In the genomic region with DNA sequence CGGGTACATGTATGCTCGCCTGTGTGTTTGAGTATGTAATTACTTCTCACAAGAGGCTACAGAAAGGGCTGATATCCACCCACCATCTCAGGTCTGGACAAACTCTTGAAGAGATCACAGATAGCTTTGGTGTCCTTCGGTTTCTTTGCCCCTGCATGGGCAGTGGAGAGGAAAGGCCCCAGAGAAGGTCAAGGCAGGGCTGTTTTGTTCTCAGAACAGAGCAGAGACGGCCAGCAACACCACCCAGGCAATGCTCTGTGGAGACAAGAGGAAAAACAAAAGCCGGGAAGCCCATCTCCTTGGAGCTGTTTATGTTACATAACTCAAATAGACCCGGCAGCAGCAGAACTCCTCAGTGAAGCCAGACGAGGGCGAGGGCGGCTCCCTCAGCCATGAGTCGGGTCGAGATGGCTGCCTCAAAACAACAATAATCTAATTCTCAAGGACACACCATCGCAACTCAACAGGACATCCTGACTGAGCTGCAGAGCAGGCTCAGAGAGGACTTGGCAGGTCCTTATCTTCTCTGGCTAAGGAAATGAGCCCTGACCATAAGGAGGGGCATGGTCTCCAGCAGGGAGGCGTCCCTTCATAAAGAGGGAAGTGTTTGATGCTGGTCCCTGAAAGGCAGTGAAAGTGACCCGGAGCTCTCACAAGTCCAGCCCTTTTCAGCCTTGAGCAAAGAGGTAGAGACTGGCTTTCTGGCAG, we compare ENCODE assay signal across 9 mouse cellular contexts. TPM values are rescaled to one million over a fixed set of nuclear protein-coding genes. Genes with fewer than 3 reads are reported as not detected.
DNase-seq lines count a peak whose midpoint lies in the region; ATAC-seq lines count a peak whose summit lies in the region.
"Had no signal": no experiment of that assay in that cellular context is flagged by ENCODE, and none has a peak within 500 bp of the region (broad histone marks: within the 10 kb centered on the region; RNA-seq: fewer than 3 reads in every experiment).

No protein-coding gene starts in this region.

- no peaks in the 10 kb centered on the region for H3K4me1 ChIP-seq in hindbrain, embryonic 11.5 days (replicated peaks; ENCODE audit: control insufficient read depth, insufficient read depth, low read length)
- H3K4me1 ChIP-seq in hindbrain, embryonic 14.5 days (replicated peaks; ENCODE audit: control insufficient read depth, insufficient read depth, low read length), result no peaks in the 10 kb centered on the region
- H3K4me1 ChIP-seq in brown adipose tissue, adult 24 weeks (ENCODE audit: control insufficient read depth, insufficient read depth, insufficient read length, low read length), result peaks cover 42% of the 10 kb centered on the region
- peaks cover 11% of the 10 kb centered on the region for H3K4me1 ChIP-seq in liver, embryonic 12.5 days
- peaks cover 25% of the 10 kb centered on the region for H3K4me1 ChIP-seq in stomach, embryonic 14.5 days (ENCODE audit: control insufficient read depth, insufficient read depth, low read length)

- peak overlapping the region; percentile 13; the same call in 1 of the 2 replicates for H3K27ac ChIP-seq in hindbrain, embryonic 11.5 days (ENCODE audit: low read depth, low read length)
- no peak overlapping the region for H3K27ac ChIP-seq in hindbrain, embryonic 14.5 days
- H3K27ac ChIP-seq in brown adipose tissue, adult 24 weeks (replicated peaks; ENCODE audit: low read depth, low read length), result peak overlapping the region; percentile 95
- peak overlapping the region; percentile 46 for H3K27ac ChIP-seq in liver, embryonic 12.5 days
- H3K27ac ChIP-seq in stomach, embryonic 14.5 days (ENCODE audit: low read length), result peak overlapping the region; percentile 76; the same call in 1 of the 2 replicates
- H3K27ac ChIP-seq: neural tube, embryonic 13.5 days had no signal

- no peak for ATAC-seq in hindbrain, embryonic 11.5 days (ENCODE audit: low FRiP score)
- ATAC-seq in hindbrain, embryonic 14.5 days (ENCODE audit: low FRiP score), result no peak
- peak; percentile 65 for ATAC-seq in liver, embryonic 12.5 days
- ATAC-seq in stomach, embryonic 14.5 days (ENCODE audit: insufficient number of reproducible peaks, insufficient read depth, low FRiP score, low read depth), result no peak

- no peaks in the 10 kb centered on the region for H3K36me3 ChIP-seq in hindbrain, embryonic 11.5 days (ENCODE audit: control insufficient read depth, insufficient read depth, low read length)
- H3K36me3 ChIP-seq in hindbrain, embryonic 14.5 days (replicated peaks; ENCODE audit: control insufficient read depth, insufficient read depth), result no peaks in the 10 kb centered on the region
- no peaks in the 10 kb centered on the region for H3K36me3 ChIP-seq in liver, embryonic 12.5 days
- H3K36me3 ChIP-seq in stomach, embryonic 14.5 days (ENCODE audit: control insufficient read depth, insufficient read depth, low read length), result no peaks in the 10 kb centered on the region
- H3K36me3 ChIP-seq: neural tube, embryonic 13.5 days had no signal

- H3K9me3 ChIP-seq in hindbrain, embryonic 11.5 days (ENCODE audit: control insufficient read depth, low read length), result no peaks in the 10 kb centered on the region
- H3K9me3 ChIP-seq in hindbrain, embryonic 14.5 days (ENCODE audit: control insufficient read depth, low read length), result no peaks in the 10 kb centered on the region
- no peaks in the 10 kb centered on the region for H3K9me3 ChIP-seq in liver, embryonic 12.5 days (replicated peaks)
- no peaks in the 10 kb centered on the region for H3K9me3 ChIP-seq in stomach, embryonic 14.5 days (ENCODE audit: control insufficient read depth, low read depth, low read length)
- H3K9me3 ChIP-seq: neural tube, embryonic 13.5 days had no signal

- H3K27me3 ChIP-seq in hindbrain, embryonic 11.5 days (ENCODE audit: control insufficient read depth, insufficient read depth, low read length), result no peaks in the 10 kb centered on the region
- no peaks in the 10 kb centered on the region for H3K27me3 ChIP-seq in hindbrain, embryonic 14.5 days (ENCODE audit: control insufficient read depth, insufficient read depth, low read length)
- no peaks in the 10 kb centered on the region for H3K27me3 ChIP-seq in liver, embryonic 12.5 days (replicated peaks)
- H3K27me3 ChIP-seq in stomach, embryonic 14.5 days (ENCODE audit: control insufficient read depth, insufficient read depth, low read length), result no peaks in the 10 kb centered on the region
- H3K27me3 ChIP-seq: neural tube, embryonic 13.5 days had no signal

- no peak overlapping the region for H3K4me3 ChIP-seq in hindbrain, embryonic 11.5 days (ENCODE audit: low read depth, low read length)
- H3K4me3 ChIP-seq in hindbrain, embryonic 14.5 days (replicated peaks; ENCODE audit: low read length), result no peak overlapping the region
- H3K4me3 ChIP-seq in brown adipose tissue, adult 24 weeks (ENCODE audit: insufficient read depth, low read depth, low read length), result no peak overlapping the region
- H3K4me3 ChIP-seq in liver, embryonic 12.5 days, result no peak overlapping the region
- H3K4me3 ChIP-seq in stomach, embryonic 14.5 days (ENCODE audit: low read depth, low read length), result no peak overlapping the region
- H3K4me3 ChIP-seq: neural tube, embryonic 13.5 days had no signal

- no peak overlapping the region for H3K9ac ChIP-seq in hindbrain, embryonic 11.5 days (ENCODE audit: low read depth, low read length)
- no peak overlapping the region for H3K9ac ChIP-seq in hindbrain, embryonic 14.5 days
- no peak overlapping the region for H3K9ac ChIP-seq in liver, embryonic 12.5 days
- no peak overlapping the region for H3K9ac ChIP-seq in stomach, embryonic 14.5 days (replicated peaks; ENCODE audit: low read depth, low read length)
- H3K9ac ChIP-seq: neural tube, embryonic 13.5 days had no signal

- no peak for DNase-seq in hindbrain, embryonic 11.5 days (ENCODE audit: low spot score)
- no peak for DNase-seq in hindbrain, embryonic 14.5 days (ENCODE audit: low spot score)
- DNase-seq in heart, postnatal 14 days, result peak; percentile 78 to 79
- no peak for DNase-seq in frontal cortex, postnatal 36 days (ENCODE audit: low spot score in 2 of 2)
- no peak for DNase-seq in embryo, embryonic 11 days

- no peak overlapping the region for H3K4me2 ChIP-seq in hindbrain, embryonic 11.5 days (replicated peaks; ENCODE audit: low read depth, low read length)
- no peak overlapping the region for H3K4me2 ChIP-seq in hindbrain, embryonic 14.5 days (replicated peaks)
- no peak overlapping the region for H3K4me2 ChIP-seq in liver, embryonic 12.5 days
- 0 out of 2 replicates have a peak overlapping the region, but pooled peaks have one; percentile 6 for H3K4me2 ChIP-seq in stomach, embryonic 14.5 days (replicated peaks; ENCODE audit: low read depth, low read length)
- H3K4me2 ChIP-seq: neural tube, embryonic 13.5 days had no signal

- intact Hi-C loops in heart, postnatal 14 days (cut with DNase I), result loop anchor here (2.0 to 10.0 kb wide), 4 partner anchors 28 to 208 kb away; no protein-coding TSS in a partner anchor

- WGBS in hindbrain, embryonic 11.5 days, result 56% methylated on average over 14 of the region's 14 CpGs
- 57% methylated on average over 14 of the region's 14 CpGs for WGBS in hindbrain, embryonic 14.5 days
- WGBS in liver, embryonic 12.5 days (ENCODE audit: insufficient replicate concordance), result 21% methylated on average over 14 of the region's 14 CpGs
- WGBS in stomach, embryonic 14.5 days, result 30% methylated on average over 14 of the region's 14 CpGs

RNA-seq across cellular contexts. Expression of a gene that starts 52.2 kb away (rescaled TPM):
- 2.3 and 2.4 TPM in 2 replicates for polyA plus RNA-seq in hindbrain, embryonic 11.5 days (2014; fragmentation: Nextera tagmentation; extraction: Ambion mirVana)
- 2.2 and 2.5 TPM in 2 replicates for polyA plus RNA-seq in hindbrain, embryonic 14.5 days (2014; fragmentation: Nextera tagmentation; extraction: Ambion mirVana)
- 0.79 and 1.1 TPM in 2 replicates for polyA plus RNA-seq in brown adipose tissue, adult 24 weeks (2012; ENCODE audit: insufficient read depth, insufficient read length, missing spikeins)
- total RNA-seq in heart, postnatal 14 days (2021), result 1 to 10 TPM; 5.6 to 5.7 TPM
- 3.3 and 3.4 TPM in 2 replicates for polyA plus RNA-seq in liver, embryonic 12.5 days (2016; fragmentation: Nextera tagmentation; extraction: Ambion mirVana)
- polyA plus RNA-seq in stomach, embryonic 14.5 days (2014; fragmentation: Nextera tagmentation; extraction: Ambion mirVana), result 3.8 and 4.0 TPM in 2 replicates

Comparison
In these comparisons a context has a peak if more than half of its experiments do, and no peak if none do; other contexts are left out.
1. DNase-seq: peak in heart, postnatal 14 days (2 of 2); none in hindbrain, embryonic 11.5 days (single experiment), hindbrain, embryonic 14.5 days (single experiment), frontal cortex, postnatal 36 days (0 of 2) and embryo, embryonic 11 days (single experiment).